Mouse (Mus musculus): Measurements from ENCODE around the gene Ncoa6. TPM values are rescaled to one million over a fixed set of nuclear protein-coding genes. Genes with fewer than 3 reads are reported as not detected.

Gene Ncoa6
- total and polyA plus RNA-seq, 3 experiments: 17.8 to 22.9 (median 20.5) TPM

DNA sequence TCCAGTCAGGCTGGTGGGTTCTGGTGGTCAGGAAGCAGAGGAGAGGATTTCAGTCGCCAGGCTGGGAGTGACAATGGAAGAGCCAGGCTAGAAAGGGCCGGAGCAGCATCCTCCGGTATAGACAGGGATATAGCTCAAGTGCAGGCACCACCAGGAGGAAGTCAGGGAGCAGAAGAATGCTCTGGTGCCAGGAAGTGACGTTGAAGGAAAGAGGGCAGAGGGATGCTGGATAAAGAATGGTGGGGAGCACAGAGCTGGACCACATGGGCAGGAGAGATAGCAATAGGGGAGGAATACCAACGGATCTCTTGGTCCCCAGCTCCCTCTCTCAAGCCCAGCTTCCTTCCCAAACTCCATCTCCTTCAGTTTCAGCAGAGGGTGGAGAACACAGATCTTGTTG is 39.8 kb upstream of the Ncoa6 start:
- Histone ChIP-seq H3K36me3 (ENCODE audit: control insufficient read depth, insufficient read depth, low read length) (no peaks in the 10 kb centered on the region), H3K9ac (ENCODE audit: low read depth, low read length) (no peak overlapping the region), H3K27ac (no peak overlapping the region), H3K27me3 (ENCODE audit: control insufficient read depth, insufficient read depth, low read length) (no peaks in the 10 kb centered on the region), H3K79me2 (replicated peaks; ENCODE audit: control insufficient read depth, insufficient read depth, low read length) (no peaks in the 10 kb centered on the region), H3K4me1 (ENCODE audit: control insufficient read depth, insufficient read depth, low read length) (peaks cover 3% of the 10 kb centered on the region), H3K4me3 (no peak overlapping the region)
- TF ChIP-seq CTCF (IDR thresholded peaks at IDR 0.05) (no peak), POLR2A (IDR thresholded peaks at IDR 0.05; ENCODE audit: insufficient read depth, low read depth, low read length) (no peak), EP300 (IDR thresholded peaks at IDR 0.05; ENCODE audit: insufficient read depth, low read depth, low read length) (no peak)
- intact Hi-C loops (cut with DNase I): loop anchor here (5.0 kb wide), 1 partner anchor 249 kb away; no protein-coding TSS in a partner anchor
- DNase-seq: no peak
- WGBS: 36% methylated on average over 5 of the region's 5 CpGs

DNA sequence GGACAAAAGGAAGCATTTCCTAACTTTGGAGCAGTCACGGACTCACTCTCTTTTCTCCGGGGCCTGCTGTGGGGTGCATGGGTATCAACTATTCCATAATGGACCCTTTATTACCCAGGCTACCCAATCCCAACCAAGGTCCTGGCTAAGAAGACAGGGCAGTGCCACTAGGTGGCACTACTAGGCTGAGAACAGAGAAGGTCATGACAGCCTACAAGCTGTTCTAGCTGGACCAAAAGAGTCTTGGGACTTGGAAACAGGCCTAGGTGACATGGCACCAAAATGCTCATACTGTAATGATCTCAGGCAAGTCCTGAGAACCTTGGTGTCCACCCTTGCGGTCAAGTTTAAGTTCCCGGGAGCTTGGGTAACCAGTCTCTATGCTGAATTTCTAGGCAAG is 38.8 kb upstream of the Ncoa6 start:
- no peak overlapping the region for H3K4me3 ChIP-seq
- WGBS: 55% methylated on average over 4 of the region's 4 CpGs
- H3K4me1 ChIP-seq (ENCODE audit: control insufficient read depth, insufficient read depth, low read length): 0 out of 2 replicates have a peak, but pooled peaks cover 2% of the 10 kb centered on the region
- H3K27ac ChIP-seq: no peak overlapping the region
- H3K27me3 ChIP-seq (ENCODE audit: control insufficient read depth, insufficient read depth, low read length): no peaks in the 10 kb centered on the region
- intact Hi-C loops (cut with DNase I): loop anchor here (1.0 to 5.0 kb wide), 2 partner anchors 108 to 250 kb away; no protein-coding TSS in a partner anchor
- peak; percentile 54 to 58 for DNase-seq
- H3K36me3 ChIP-seq (ENCODE audit: control insufficient read depth, insufficient read depth, low read length): no peaks in the 10 kb centered on the region
- no peak overlapping the region for H3K9ac ChIP-seq (ENCODE audit: low read depth, low read length)
- TF ChIP-seq POLR2A (IDR thresholded peaks at IDR 0.05; ENCODE audit: insufficient read depth, low read depth, low read length) (no peak), EP300 (IDR thresholded peaks at IDR 0.05; ENCODE audit: insufficient read depth, low read depth, low read length) (0 out of 2 replicates have a peak, but pooled peaks have one; percentile 28), CTCF (IDR thresholded peaks at IDR 0.05) (peak; percentile 81)
- no peaks in the 10 kb centered on the region for H3K79me2 ChIP-seq (replicated peaks; ENCODE audit: control insufficient read depth, insufficient read depth, low read length)

DNA sequence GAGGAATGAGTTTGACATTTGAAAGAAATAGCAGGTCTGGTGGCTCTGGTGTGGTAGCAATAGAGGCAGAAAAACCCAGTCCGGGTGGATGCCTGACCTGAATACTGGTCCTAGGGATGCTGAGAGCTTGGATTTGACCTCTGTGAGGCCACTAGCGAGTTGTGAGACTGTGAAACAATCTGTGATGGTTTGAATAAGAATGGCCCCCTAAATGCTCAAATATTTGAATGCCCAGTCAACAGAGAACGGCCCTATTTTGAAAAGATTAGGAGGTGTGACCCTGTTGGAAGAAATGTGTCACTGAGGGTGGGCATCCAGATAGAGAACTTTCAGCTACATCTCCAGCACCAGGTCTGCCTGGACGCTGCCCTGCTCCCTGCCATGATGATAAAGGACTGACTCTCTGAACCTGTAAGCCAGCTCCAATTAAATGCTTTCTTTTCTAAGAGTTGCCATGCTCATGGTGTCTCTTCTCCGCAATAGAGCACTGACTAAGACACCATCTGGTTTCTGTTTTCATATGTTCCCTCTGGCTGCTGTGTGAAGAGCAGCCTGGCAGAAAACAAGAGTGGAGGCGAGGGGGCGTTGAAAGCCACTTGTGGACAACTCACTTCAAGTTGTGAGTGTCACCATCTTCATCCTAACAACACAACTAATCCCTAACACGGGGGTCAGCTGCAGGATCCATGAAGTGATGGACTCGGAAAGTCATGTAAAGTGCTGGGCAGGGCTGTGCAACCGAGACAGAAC is 34.2 kb upstream of the Ncoa6 start:
- DNase-seq: no peak
- intact Hi-C loops (cut with DNase I): no loop called here
- Histone ChIP-seq H3K79me2 (replicated peaks; ENCODE audit: control insufficient read depth, insufficient read depth, low read length) (no peaks in the 10 kb centered on the region), H3K4me3 (no peak overlapping the region), H3K36me3 (ENCODE audit: control insufficient read depth, insufficient read depth, low read length) (no peaks in the 10 kb centered on the region), H3K27ac (no peak overlapping the region), H3K27me3 (ENCODE audit: control insufficient read depth, insufficient read depth, low read length) (no peaks in the 10 kb centered on the region), H3K9ac (ENCODE audit: low read depth, low read length) (no peak overlapping the region), H3K4me1 (ENCODE audit: control insufficient read depth, insufficient read depth, low read length) (no peaks in the 10 kb centered on the region)
- 67% methylated on average over 10 of the region's 10 CpGs for WGBS
- TF ChIP-seq POLR2A (IDR thresholded peaks at IDR 0.05; ENCODE audit: insufficient read depth, low read depth, low read length): no peak
- no peak for TF ChIP-seq CTCF (IDR thresholded peaks at IDR 0.05)
- no peak for TF ChIP-seq EP300 (IDR thresholded peaks at IDR 0.05; ENCODE audit: insufficient read depth, low read depth, low read length)

DNA sequence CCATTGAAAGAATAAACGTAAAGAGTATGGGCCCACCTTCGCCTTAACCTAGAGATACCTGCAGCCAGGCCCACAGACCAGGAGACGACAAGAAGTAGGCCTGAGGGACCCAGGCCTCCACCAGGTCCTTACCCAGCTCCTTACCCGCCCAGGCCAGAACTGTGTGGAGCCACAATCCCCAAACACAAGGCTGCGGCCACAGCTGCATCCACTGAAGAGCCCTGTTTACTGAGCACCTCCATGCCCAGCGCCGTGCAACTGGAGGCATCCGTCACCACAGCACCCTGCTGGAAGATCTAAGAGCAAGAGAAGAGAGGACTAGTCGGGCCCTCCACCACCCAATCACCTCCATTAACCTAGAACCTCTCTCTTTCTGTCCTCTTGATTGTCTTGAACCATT is 32.1 kb upstream of the Ncoa6 start:
- Histone ChIP-seq H3K27ac (no peak overlapping the region), H3K79me2 (replicated peaks; ENCODE audit: control insufficient read depth, insufficient read depth, low read length) (no peaks in the 10 kb centered on the region), H3K9ac (ENCODE audit: low read depth, low read length) (no peak overlapping the region), H3K4me1 (ENCODE audit: control insufficient read depth, insufficient read depth, low read length) (no peaks in the 10 kb centered on the region), H3K4me3 (no peak overlapping the region), H3K27me3 (ENCODE audit: control insufficient read depth, insufficient read depth, low read length) (no peaks in the 10 kb centered on the region), H3K36me3 (ENCODE audit: control insufficient read depth, insufficient read depth, low read length) (no peaks in the 10 kb centered on the region)
- 90% methylated on average over 9 of the region's 9 CpGs for WGBS
- no peak for DNase-seq
- intact Hi-C loops (cut with DNase I): no loop called here
- TF ChIP-seq EP300 (IDR thresholded peaks at IDR 0.05; ENCODE audit: insufficient read depth, low read depth, low read length) (no peak), CTCF (IDR thresholded peaks at IDR 0.05) (no peak), POLR2A (IDR thresholded peaks at IDR 0.05; ENCODE audit: insufficient read depth, low read depth, low read length) (no peak)

DNA sequence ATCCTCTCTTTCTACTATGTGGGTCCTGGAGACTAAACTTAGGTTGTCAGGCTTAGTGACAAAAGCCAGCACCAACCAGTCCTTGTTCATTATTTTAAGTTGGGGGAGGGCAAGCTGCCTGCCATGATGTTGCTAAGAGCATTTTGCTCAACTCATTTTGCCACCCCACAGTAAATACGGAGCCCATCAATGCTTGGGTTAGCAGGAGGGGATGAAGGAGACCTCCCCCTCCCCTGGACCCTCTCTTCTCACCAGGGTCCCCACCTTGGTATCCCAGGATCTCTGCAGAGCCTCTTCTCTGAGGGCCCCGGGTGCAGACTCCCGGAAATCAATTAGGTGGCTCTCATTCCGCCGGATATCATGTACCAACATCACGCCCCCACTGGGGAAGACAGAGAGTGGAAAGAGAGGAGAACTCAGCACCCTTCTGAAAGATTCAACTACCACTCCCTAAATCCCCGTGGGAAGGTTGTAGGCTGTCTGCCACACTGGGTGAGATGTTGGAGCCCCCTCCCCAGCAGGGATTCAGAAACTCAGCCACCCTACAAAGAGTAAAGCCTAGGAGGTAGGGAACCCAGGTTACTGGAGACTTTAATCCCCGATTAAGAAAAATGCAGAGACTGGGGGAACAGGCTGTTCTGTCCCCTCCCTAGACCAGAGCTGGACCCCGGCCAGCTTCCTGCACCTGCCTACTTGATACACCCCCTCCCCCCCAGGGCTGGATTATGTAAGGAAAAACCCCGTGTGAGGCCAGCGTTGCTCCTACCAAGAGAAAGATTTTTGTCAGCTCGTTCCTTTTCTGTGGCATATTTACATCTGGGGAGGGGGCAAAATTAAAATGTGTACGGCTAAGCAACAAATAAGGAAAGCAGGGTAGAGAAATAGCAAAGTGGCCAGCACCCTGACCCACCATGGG is 31.0 kb upstream of the Ncoa6 start:
- DNase-seq: no peak
- Histone ChIP-seq H3K4me3 (no peak overlapping the region), H3K36me3 (ENCODE audit: control insufficient read depth, insufficient read depth, low read length) (no peaks in the 10 kb centered on the region), H3K4me1 (ENCODE audit: control insufficient read depth, insufficient read depth, low read length) (no peaks in the 10 kb centered on the region), H3K27me3 (ENCODE audit: control insufficient read depth, insufficient read depth, low read length) (no peaks in the 10 kb centered on the region), H3K79me2 (replicated peaks; ENCODE audit: control insufficient read depth, insufficient read depth, low read length) (no peaks in the 10 kb centered on the region), H3K27ac (no peak overlapping the region), H3K9ac (ENCODE audit: low read depth, low read length) (no peak overlapping the region)
- 54% methylated on average over 13 of the region's 13 CpGs for WGBS
- TF ChIP-seq POLR2A (IDR thresholded peaks at IDR 0.05; ENCODE audit: insufficient read depth, low read depth, low read length): no peak
- TF ChIP-seq EP300 (IDR thresholded peaks at IDR 0.05; ENCODE audit: insufficient read depth, low read depth, low read length): no peak
- no peak for TF ChIP-seq CTCF (IDR thresholded peaks at IDR 0.05)
- intact Hi-C loops (cut with DNase I): no loop called here
